Mouse (Mus musculus) G1E-ER4 (cell line): ENCODE data around the gene Gstp1. TPM values are rescaled to one million over a fixed set of nuclear protein-coding genes. Genes with fewer than 3 reads are reported as not detected.

Experiments used
- GATA1 ChIP-seq: IDR thresholded peaks from one replicate; pipeline ENCODE4 v1.8.0; 2012; ENCODE audit warnings: low read length, inconsistent platforms
- polyA plus RNA-seq: library from polyadenylated mRNA; stranded (reverse); fragments of >175 nt; gene quantifications from 2 replicates; pipeline ENCODE4 v1.2.3, GENCODE M21; 2012

Gstp1 gene
- polyA plus RNA-seq, 1 experiment, result 40.1 TPM

DNA sequence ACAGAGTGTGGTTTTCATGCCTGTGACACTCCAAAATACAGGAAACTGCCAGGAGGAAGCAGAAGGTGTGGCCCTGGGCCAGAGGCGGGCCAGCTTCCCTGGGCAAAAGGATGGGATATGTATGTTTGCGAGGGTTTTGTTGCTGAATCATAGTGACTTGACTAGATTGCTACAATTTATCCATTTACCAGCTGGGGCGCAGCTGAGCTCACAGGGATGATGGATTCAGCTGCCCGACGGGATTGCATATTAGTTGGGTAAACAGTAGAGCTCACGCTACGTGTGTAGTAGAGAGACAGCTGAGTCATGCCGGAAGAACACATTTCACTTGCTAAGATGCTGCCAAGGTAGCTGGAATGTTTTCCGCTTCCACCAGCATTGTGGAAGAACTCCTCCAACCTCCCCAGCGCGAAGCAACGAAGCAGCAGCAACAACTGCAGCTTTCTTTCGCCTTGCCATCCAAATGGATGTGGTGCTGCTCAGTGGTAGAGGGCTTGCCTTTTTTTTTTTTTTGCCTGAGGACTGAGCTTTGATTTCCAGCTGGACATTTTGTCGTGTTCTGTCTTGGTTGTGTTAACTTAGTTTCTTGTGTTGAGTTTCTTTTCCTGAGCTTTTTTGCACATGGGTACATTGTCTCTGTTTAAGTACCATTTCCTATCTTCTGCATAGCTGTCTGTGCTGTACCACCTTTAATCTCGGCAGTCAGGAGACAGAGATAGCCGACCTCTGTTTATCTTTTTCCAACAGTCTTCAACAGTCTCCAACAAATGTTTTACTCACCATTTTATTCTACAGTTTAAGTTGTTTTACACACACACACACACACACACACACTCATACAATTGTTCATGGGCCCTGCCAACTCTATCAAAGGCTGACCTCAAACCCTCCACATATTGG, 8.4 kb upstream of the Gstp1 start, which contains the start of gene Gstp2:
Gstp2 (minus strand) TSS at position 58 of the 900 bp plus-strand sequence.
- no peak for TF ChIP-seq GATA1

GRCm38 (mm10) chr19:4042124-4042523, 4.3 kb upstream of the Gstp1 start:
- no peak for TF ChIP-seq GATA1

GRCm38 (mm10) chr19:4036327-4037045, 1.3 kb downstream of the Gstp1 start:
- no peak for TF ChIP-seq GATA1

- no peak for TF ChIP-seq GATA1
These were observed 4.0 kb downstream of the Gstp1 start for GRCm38 (mm10) chr19:4033742-4034141.

DNA sequence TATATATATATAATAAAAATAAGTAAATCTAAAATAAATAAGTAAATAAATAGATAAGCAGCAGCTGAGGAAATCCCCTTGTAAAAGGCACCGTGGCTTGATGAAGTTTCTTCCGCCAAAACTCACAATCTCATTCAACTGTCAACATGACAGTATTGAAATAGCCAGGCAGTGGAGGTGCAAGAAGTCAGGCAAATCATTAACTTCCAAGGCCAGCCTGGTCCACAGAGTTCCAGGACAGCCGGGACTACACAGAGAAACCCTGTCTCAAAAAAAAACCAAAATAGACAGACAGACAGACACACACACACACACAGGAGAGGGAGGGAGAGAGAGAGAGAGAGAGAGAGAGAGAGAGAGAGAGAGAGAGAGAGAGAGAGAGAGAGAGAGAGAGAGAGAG, 4.5 kb downstream of the Gstp1 start:
- no peak for TF ChIP-seq GATA1

- TF ChIP-seq GATA1, result no peak
These were observed 5.1 kb downstream of the Gstp1 start for GRCm38 (mm10) chr19:4032668-4033067.

- no peak for TF ChIP-seq GATA1
These were observed 10.2 kb downstream of the Gstp1 start for GRCm38 (mm10) chr19:4027576-4027975.

- no peak for TF ChIP-seq GATA1
These were observed 14.6 kb downstream of the Gstp1 start for GRCm38 (mm10) chr19:4023185-4023584.

GRCm38 (mm10) chr19:4018743-4019583, 18.8 kb downstream of the Gstp1 start:
- TF ChIP-seq GATA1, result no peak

DNA sequence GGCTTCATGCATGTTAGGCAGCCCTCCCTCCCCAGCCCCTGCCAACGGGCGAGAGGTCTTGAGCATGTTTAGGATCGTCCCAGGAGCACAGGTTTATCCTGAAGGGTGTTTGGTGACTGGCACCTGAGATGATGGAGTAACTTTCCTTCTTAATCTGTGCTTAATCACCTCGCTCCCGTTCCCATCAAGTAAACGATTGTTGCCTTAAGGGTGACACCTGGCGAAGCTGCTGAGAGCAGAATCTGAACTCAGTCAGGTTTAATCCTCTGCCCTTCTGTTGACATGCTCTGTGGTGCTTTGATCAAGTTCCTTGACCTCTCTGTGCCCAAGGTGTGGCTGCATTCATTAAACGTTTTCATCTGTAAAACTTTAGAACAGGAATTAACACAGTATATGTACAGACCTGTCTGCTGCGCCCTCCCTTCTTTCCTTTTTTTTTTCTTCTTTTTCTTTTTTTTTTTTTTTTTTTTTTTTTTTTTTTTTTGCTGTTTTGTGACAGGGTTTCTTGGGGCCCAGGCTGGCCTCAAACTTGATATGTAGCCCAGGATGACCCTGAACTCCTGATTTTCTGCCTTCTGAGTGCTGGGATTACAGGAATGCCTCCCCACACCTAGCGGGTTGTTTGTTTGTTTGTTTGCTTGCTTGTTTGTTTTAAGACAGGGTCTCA, 19.7 kb downstream of the Gstp1 start:
- TF ChIP-seq GATA1, result no peak

- TF ChIP-seq GATA1, result no peak
These were observed 22.1 kb downstream of the Gstp1 start for GRCm38 (mm10) chr19:4015635-4016034.

DNA sequence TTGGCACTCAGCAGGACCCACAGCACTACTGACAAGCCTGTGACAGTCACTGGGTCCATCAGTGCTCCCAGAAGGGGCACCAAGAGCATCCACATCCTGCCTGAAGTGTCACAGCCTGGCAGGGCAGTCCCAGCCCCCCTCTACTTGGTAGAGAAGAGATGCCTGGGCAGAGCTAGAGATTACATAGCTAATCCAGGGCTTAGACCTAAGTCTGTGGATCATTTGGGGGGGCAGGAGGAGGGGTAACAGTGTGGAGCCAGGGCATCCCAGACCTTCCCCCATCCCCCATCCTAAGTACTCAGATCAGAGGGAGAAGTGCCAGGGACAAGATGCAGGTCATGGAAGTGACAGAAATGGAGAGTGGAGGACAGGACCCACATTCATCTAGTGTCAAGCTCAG, 23.0 kb downstream of the Gstp1 start:
- no peak for TF ChIP-seq GATA1

DNA sequence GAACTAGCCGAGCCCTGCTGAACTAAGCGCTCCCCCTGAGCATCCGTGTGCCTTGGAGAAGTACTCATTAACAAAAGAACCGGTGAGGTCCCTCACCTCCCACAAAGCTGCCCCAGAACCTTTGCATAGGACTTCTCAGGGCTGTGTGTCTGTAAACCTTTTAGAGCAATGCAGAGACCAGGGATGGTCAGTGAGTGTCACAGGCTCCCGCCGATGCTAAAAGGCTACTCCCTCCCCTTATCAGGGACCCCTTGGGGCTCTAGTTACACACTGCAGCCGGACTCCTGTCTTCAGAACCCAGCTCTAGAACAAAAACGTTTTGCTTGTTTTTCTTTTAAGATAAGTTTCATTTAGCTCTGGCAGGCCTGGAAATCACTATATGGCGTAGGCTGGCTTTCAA, 24.7 kb downstream of the Gstp1 start:
- TF ChIP-seq GATA1, result no peak

- no peak for TF ChIP-seq GATA1
These were observed 25.3 kb downstream of the Gstp1 start, which contains the start of gene Ndufv1 for GRCm38 (mm10) chr19:4012432-4013022. Gene Ndufv1, minus strand, starts transcription at chr19:4012806.

- TF ChIP-seq GATA1, result no peak
These were observed 26.7 kb downstream of the Gstp1 start for GRCm38 (mm10) chr19:4011086-4011485.
